Mouse (Mus musculus): ENCODE results near the gene Scarb2.
A peak's percentile ranks its signal among the peaks of the same experiment; 100 is the strongest.
"Not testable (repeated sequence)": the region's sequence is repeated elsewhere in the genome, so short reads cannot be mapped to it uniquely, and the experiment has no call there.

The Scarb2 gene

DNA sequence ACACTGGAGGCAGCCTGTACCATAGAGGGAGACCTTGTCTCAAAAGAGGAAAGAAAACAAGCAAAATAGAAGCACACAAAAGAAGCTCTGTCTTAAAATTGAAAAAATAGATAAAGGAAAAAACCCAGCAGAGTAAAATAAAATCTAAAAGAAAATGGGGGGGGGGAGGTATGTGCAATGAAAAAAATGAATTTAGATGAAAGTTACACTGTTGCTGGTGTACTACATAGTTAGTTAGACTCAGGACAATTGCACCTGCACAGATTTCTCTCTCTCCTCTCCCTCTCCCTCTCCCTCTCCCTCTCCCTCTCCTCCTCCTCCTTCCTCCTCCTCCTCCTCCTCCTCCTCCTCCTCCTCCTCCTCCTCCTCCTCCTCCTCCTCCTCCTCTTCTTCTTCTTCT is at the start of gene Scarb2:
Gene Scarb2 (minus strand): TSS at position 101 of the 400 bp plus-strand sequence.
- DNase-seq, result no peak

DNA sequence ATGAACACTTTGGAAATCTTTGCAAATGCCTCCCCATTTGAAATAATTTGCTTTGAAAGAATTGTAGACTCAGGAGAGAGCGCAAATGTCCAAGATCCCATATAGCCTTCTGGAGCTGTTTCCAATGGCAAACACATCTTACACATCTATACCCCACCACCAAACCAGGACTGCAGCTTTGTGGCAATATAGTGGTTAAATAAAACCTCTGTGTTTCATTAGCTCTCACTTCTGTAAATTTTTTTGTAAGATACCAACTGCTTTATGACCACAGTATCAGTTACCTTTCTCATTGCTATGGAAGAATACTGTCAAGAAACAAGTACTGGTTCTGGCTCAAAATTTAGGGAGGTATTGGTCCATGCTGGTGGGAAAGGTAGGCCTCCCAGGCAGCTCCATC is 49.3 kb upstream of the Scarb2 start:
- no peak for DNase-seq

DNA sequence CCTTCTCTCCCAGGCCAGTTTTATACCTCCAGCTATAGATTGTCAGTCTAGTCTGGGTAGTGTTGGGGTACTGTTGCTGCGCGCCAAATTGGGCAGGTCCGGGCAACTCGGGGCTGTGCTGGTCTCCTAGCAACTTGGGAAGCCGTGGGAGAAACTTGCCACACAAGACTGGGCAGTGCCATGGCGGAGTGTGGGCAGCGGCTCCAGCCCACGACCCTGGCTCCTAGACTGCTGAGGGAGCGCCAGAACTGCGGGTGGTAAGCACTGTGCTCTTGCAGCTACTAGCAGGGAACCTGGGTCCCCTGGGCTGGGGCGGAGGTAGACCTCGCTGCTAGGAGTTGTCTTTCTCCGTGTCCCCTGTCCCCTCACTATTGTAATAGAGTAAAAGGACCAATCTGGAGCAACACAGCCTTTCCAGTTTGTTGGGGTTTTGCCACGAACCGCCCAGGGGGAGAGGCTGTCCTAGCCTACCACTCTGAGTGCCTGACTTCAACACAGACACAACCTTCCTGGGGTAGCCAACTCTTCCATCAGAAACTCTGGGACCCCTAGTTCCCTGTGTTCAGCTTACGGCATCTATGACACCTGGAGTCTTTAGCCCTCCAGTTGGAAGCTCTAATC is 48.4 kb upstream of the Scarb2 start, which contains the start of gene Fam47e:
Gene Fam47e (plus strand): TSS at position 179 of the 621 bp plus-strand sequence.
- DNase-seq, result no peak

DNA sequence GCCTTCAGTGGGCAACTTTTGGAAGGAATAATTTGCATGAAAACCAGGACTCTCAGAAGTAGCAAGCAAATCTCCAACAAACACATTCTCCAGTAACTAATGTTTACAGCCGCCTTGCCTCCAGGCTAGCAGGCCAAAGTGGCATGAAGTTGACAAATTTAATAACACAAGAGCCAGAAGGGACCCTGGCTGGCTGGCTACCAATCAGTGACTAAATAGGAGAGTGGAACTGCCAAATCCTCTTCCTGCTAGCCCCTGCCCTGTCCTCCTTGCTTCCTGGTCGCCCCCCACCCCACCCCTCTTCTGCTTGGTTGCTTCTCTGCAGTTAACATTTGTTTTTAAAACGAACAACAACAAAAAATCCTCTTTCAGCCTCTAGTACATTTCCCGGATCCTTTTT is 47.8 kb upstream of the Scarb2 start:
- no peak for DNase-seq

DNA sequence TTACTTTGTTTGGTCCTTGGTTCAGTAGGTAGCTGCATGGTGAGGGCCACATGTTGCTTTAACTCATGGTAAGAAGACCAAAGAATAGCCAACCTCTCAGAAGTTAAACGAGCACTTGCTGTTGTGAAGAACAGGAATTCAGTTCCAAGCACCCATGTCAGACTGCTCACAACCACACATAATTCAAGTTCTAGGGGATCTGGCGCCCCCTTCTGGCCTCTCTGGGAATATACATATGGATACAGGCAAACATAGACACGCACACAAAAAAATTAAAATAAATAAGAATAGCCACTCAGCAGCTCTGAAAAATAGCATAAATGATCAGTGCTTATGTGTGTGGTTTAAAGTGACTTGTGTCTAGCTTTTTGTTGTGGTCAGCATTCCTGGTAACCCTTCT is 47.3 kb upstream of the Scarb2 start:
- DNase-seq, result peak; percentile 35

DNA sequence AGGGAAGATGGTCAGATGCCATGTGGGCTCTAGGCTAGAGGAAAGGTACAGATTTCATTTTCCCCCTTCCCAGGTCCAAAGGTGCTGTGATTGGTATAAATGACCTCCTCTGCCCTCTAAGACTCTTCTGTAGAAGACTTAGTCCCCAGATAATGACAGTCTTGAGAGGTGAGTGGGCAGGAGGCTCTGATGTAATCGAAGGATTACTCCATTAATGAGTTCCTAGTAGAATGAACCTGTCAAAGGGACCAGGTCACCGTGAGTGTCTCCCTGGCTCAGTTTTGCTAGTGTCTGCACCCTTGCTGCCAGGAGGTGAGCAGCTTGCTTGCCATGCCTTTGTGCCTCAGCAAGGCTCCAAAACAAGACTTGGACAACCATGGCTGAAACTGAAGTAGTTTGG is 46.0 kb upstream of the Scarb2 start:
- DNase-seq, result no peak

DNA sequence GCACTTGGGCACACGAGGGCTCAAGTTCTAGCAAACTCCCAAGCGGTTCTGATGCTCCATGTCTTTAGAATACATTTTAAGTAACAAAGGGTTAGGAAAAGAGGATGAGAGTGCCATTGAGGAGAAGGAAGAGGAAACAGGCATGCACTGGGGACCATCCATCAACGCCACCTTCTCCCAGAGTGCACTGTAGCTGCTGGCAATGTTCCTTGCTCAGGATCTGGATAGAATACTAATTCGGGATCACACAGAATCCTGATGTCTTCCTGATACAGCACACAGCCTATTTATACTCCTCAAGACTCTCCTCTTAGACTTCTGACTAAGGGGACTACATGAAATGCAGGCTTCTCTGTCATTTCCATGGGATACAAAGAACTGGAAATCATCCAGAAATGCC is 33.1 kb upstream of the Scarb2 start:
- no peak for DNase-seq

DNA sequence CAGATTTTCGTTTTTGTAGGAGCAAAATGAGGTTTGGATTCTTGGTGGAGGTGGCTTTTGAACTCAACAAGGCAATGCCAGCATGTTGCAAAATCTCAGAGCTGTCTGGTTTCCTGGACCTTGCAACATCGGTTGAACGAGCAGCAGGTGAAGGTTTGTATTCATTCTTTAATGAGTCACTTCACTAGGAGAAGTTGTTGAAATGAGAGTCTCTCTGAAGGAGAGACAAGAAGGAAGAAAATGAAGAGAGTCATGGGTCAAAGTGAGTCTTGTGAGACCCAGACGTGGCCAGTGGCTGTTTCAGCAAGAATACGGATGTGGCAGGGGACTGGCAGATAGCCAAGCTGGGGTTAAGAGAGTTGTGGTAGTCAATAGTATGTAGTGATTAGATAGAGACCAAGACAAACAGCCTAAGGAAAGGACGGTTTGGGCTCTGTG is 18.2 kb upstream of the Scarb2 start:
- no peak for DNase-seq

DNA sequence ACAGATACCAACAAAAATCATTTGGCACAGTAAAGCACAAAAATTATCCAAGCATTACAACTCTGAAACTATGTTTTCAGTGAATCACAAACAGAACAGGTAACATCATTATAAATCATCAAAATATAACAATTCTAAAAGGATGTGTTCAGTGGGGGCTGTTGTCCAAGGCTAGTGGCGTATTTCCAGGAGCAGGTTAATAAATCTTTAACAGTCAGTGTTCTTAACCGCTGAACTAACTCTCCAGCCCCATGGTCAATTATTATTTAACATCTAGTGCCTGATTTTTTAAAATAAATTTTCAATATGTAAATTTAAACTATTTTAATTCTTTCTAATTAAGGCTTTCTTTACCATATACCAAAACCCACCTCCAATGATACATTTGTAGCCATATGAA is 14.5 kb upstream of the Scarb2 start:
- DNase-seq, result not testable (repeated sequence)

DNA sequence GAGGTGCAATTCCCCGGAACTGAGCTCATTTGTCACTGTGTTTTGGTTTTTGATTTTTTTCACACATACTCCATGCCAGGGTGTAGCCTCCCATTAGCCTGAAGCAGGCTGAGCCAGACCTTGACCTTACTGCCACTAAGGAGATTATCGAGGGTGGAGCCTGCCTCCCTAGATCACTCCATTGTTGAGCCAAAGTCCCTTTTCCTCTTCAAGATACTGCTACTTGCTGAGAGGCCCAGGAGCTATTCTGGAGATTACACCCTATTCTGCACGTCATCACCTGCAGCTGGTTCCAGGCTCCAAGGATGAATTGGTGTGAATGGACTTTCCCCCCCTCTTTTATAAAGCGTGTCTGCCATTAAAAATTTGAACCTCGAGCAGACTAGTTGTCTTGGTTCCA is 5.4 kb upstream of the Scarb2 start:
- DNase-seq, result no peak

DNA sequence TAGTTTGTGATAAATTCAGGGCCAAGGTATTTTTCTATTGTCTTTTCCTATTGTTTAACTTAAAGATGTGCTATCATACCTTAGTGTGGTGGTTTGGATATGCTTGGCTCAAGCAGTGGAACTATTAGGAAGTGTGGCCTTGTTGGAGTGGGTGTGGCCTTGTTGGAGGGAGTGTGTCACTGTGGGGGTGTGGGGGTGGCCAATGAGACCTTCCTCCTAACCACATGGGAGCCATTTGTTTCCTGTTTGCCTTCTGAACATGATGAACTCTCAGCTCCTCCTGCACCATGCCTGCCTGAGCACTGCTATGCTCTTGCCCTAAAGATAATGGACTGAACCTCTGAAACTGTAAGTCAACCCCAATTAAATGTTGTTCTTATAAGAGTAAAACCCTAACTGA is 4.6 kb upstream of the Scarb2 start:
- DNase-seq, result peak; percentile 21

DNA sequence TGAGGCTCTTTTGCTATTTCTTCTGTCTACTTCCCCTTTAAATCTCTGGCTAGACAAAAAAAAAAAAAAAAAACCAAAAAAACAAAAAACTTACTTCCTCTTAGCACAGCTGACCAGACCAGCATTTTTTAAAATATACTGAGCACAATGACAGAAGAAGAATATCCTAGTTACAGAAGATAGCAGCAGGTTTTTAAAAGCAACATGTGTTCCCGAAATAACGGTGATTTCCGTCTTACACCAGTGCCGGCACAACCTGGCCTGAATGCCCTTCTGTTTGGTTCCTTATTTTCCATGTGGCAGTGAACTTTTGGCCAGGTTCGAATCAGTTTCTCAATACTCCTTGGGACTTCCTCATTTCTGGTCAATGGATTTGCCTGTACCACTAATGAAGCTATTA is 2.2 kb upstream of the Scarb2 start:
- no peak for DNase-seq

DNA sequence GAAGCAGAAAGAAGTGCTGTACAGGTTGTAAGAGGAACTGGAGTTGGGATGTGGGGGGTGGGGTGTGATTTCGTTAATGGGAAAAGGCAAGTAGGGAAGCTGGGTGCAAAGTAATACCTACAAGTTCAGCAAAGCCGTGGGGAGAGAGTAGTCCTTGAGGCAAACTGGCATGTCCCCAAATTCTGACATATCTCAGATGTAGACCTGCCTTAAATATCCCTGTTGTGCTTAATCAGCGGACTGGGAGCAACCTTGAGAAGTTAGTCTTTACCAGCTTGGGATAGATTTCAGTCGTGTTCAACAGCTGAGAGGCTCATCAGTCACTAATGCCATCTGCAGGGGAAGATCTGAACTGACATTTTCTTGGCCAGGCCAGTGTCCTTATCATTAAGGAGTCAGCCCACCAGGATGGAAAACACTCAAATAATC is 318 bp downstream of the Scarb2 start:
- peak; percentile 65 for DNase-seq

DNA sequence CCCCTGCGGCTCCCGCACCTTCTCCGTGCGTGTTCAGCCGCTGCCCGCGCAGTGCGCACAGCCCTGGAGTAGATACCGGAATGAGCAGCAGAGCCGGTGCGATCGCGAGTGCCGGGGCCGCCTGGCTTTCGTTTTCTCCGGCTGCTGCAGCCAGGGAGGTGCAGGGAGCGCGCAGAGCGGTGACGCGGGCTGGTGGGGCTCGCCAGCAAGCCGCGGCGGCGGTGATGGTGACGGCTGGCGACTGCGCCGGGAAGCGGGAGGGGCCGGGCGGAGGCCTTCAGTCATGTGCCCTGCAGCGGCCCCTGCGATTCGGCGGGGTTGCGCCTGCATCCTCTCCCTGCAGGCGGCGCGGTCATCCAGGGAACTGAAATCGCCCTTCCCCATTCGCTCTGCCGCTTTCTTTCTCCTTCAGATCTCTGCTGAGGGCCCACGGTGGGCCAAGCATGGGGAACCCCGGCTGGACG is 1.2 kb downstream of the Scarb2 start:
- DNase-seq, result peak; percentile 92

DNA sequence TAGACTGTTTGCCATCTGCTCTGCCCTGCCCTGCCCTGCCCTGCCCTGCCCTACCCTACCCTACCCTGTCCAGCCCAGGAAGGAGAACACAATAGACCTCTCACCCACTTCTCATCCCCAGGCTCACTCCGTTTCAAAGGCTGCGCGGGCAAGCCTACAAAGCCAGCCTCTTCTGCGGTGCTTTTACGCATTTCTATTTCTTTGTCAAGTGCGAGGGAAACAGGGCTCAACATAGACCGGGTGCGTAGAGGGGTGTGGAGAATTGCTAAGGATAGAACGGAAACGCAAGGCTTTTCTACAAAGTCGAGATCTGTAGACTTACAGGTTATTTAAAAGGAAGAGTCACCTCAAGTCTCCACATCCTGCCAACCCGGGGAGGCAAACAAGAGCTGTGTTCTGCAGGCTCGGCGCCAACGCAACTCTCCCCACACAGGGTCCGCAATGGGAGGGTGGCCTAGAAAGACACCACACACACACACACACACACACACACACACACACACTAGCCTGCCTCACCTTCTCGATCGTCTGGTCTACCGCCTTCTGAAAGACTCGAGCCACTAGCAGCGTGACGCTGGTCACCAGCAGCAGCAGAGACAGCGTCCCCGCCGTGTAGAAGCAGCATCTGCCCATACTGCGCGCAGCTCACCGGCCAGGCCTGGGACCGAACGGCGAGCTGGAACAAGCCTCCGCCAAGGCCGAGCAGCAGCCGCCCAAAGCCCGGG is 1.8 kb downstream of the Scarb2 start:
- DNase-seq, result peak; percentile 80

DNA sequence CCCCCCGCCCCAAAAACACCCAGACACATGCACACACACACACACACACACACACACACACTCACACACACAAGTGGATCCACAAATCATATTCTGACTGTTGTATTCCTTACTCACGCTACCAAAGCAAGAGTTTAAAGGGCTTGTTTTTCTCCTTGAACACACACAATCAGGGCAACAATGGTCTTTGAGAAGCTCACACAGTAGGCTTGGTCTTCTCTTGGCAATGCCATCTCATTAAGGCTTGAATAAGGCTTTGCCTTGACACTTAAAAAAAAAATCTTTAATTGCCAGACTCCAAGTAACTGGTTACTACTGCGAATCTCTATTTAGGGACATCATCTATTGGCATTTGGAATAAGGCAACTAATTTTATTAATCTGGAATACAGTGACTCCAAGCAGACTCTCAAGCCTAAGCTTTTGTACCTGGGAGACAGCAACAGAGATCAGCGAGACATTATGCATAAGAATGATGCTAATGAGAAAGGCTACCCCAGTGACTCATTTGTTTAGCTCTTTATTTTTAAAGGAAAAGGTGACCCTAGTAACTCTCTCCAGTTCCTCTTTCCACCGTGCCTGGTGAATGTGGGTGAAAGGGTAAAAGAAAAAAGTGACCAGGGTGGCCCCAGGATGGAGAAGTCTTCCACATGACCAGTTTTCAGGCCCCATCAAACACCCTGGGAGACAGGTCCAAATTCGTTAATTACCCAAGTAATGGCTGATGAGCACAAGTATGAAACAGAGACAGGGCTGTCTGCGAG is 2.6 kb downstream of the Scarb2 start:
- DNase-seq, result no peak

DNA sequence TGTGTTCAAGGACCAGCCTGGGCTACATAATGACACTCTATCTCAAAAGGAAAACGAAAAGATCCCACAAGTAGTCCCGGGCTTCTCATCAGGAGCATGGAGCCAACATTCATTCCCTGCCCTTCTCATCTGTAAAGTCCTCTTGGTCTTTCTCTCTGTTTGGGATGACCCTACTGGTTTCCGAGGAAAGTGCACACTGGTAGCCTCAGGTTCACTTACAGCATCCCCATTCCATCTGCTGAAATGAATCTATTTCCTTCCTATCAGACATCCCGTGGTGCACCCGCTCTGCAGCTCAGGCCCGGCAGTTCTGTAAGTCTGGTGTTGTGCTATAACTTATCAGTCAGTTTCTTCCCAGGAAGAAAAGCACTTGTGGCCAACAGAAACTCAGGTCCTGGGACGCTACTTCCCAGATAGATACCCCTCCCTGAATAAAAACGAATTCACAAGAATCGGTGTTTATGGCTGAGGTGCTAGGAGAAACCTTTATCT is 3.2 kb downstream of the Scarb2 start:
- DNase-seq, result peak; percentile 45

DNA sequence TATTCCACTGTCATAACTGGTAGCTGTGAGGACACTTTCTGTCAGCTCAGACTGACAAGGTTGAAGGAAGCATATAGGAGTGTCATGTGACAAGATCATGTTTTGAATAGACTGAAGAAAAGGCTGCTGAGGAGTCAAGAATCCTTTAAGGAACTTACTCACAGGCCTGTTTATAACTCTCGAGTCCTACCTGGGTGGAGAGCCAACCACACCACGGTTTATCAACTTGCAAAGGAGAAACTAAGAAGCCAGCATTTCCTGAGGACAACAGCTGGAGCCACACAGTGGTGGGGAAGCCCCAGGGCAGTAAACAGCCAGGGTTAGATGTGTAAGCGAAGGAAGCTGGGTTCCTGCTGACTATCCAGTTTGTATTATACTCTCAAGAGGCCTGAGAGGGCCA is 7.3 kb downstream of the Scarb2 start:
- DNase-seq, result peak; percentile 41

DNA sequence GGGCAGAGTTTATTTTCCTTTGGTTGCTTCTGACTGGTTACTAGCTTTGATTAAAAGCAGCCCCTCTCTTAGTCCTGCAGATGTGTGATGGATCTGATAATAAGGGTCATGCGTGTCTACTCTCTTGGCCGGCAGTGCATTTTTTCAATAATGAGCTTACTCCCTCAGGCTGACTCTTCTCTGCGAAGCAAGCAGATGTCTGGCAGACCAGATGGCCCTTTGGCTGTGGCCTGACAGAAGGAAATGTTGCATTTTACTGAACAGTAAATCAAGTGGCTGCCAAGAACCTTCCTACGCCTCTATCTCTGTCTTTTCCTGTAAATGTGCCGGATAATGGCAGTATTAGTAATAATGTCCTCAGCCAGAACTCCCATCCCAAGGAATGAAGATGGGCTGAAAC is 8.0 kb downstream of the Scarb2 start:
- no peak for DNase-seq

DNA sequence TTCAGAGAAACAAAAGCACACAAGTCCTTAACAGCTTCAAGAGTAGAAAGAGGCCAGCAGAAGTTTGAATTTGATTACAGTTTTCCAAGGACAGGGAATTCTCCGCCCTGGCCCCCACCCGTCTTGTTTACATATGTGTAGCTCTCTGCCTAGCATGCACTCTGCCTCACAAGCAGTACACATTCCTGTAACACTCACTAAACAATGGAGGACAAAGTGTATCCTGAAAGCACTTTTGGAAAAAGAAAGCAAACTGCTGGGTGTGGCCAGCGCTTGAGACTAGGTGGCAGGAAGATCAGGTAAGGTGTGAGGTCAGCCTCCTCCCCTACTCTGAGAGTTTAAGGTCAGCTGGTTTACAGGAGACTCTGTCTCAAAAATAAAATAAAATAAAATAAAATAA is 8.4 kb downstream of the Scarb2 start:
- no peak for DNase-seq

DNA sequence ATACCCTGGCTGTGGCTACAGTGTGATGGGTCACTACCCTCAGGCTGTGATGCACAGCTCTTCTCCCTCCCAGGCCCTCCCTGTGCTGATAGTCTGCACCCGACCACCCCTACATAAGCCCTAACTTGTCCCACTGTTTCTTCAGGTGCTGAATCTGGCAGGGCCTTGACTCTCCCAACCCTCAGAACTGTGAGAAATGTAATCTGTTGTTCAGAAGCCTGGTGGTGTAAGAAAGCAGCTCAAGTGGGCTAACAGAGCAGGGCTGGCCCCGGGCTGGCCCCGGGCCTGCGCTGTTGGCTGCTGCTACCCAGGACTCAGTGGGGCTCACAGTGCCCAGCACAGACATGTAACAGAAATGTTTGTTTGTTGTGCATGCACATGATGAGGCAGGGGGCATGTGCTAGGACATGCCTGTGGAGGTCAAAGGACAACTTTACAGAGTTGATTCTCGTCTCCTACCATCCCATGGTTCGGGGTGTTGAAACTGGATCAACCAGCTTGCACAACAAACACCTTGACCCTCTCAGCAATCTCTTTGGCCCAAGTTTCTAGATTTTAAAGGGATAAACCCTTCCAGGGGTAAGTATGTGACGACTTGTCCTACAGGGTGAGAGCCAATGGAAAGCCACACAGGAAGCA is 10.7 kb downstream of the Scarb2 start:
- no peak for DNase-seq

DNA sequence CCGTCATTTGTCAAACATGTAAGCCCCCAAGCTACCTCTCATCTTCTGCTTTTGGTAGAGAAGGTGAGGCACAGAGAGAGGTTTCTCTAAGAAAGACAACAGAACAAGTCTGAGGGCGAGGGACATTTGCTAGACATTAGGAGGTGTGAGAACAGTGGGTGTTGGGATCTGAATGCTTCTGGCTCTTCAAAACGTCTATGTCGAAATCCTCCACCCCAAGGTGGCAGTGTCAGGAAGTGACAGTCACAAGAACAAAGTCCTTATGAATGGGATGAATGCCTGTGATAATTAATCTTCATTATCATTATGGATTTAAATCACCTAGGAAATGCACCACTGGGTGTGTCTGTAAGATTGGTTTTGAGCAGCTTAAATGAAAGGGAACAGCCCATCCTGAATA is 11.3 kb downstream of the Scarb2 start:
- peak; percentile 60 for DNase-seq

DNA sequence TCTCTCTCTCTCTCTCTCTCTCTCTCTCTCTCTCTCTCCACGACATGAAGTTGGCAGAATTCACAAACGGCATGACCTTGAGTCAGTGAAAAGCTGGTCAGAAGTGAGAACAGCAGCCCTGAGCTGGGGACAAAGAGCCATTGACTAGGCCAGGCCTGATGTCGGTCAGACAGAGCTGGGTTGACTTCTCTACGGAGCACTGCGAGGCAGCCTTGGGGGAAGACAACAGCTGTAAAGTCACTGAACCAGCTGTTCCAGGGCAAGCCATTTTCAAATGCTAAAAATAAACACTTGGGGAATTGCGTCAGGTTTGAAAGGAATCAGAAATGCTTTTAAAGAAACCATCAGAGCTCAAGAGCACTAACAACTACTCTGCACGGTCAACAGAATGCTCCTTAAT is 13.2 kb downstream of the Scarb2 start:
- DNase-seq, result no peak

Data from thymus, postnatal 25 days (tissue).